Mouse (Mus musculus) spleen, postnatal 10 days (tissue): Measurements from ENCODE around the gene Ctnnb1.

Experiments
- DNase-seq, 2 experiments: peaks; one replicate each; pipeline ENCODE4 v3.0.0; 2021 to 2022; ENCODE audit warnings: low spot score in 2 of 2

Gene Ctnnb1

DNA sequence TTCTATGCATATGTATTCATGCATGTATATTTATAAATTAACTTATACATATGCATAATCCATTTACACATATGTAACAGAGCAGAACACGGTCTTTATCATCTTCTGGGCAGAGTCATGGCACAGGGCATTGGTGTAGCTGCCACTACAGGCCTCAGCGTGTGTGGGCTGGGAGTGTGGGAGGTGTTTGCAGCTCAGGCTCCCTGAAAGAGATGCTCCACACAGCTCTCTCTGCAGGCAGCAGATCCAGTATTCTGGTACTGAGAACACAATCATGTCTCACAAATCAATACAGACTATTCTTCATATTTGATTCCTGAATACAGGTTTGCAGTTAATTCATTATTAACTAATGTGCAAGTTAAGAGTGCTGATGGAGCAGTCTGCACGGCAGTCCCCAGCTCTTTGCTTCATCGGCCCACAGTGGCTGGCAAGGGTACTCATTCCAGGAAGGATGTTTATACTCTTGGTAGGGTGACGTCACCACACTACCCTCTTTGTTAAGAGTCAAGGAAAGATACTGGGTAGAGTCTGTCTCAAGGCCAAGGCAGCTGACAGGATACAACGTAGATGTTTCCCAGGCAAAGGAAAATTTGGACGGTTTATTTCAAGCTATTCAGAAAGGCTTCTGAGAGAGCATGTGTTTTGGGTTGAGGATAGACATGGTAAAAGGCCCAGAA lies 71.8 kb downstream of the Ctnnb1 start:
- no peak for DNase-seq

DNA sequence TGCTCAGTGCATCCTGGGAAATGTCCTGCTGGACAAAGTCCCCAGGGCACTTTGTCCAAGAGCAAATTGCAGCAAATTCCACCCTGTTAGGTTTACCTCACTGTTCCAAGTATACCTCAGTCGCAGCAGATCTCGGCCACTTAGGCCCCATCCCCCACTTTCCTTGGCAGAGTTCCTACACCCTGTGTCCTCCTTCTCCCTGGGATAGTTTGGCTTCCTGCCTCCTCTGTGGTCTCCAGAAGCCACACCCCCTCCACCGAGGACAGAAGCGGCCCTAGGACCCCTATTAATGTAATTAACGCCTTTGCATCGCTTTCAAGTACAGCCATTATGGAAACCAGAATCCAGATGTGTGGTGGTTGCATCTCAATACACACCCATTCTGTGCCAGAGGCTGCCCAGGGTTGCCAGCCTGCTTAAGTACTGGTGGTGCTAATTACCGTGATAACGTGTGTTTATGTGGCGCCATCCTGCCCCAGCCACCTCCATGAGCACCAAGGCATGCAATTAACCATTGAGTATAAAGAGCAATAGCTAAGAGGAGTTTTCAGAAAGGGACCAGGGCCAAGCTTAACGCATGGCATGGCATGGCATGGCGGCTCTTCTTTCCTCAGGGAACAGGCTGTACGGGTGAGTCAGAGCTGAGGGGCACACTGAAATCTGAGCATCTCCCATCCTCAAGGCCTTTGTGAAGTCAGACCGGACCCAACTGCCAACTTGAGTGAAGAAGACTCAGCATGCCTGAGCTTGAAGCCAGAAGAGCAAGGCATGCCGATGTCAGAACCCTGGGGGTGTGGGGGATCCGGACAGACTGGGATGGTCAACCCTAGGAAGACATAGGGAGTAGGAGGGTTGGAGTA lies 72.9 kb downstream of the Ctnnb1 start:
- no peak for DNase-seq

DNA sequence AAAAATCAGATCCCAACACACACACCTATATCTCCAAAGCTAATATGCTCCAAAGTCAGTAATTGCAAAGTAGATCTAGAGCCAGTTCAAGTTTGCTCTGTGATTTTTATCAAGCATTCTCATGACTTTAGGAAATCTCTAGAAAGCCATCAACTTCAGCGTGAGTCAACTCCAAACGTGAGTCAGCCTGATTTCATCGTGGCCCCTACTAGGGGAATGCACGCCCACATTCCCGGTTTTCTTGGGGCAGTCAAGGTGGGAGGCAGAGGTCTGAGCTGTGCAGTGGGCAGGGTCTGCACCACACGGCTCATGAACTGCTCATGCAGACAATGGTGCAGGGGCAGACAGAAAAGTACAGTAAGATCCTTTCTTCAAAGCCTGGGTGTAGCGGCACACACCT lies 76.9 kb downstream of the Ctnnb1 start:
- no peak for DNase-seq
